ENCODE assay signal across 24 mouse cellular contexts in genomic region chr15:79790111-79790510, GRCm38 (mm10). TPM values are rescaled to one million over a fixed set of nuclear protein-coding genes. Genes with fewer than 3 reads are reported as not detected.
"Had no signal": no experiment of that assay in that cellular context is flagged by ENCODE, and none has a peak within 500 bp of the region (broad histone marks: within the 10 kb centered on the region; RNA-seq: fewer than 3 reads in every experiment).

No protein-coding gene starts in this region.

- H3K4me1 ChIP-seq: kidney, embryonic 15.5 days; limb, embryonic 13.5 days; liver, embryonic 12.5 days; liver, embryonic 15.5 days; lung, embryonic 15.5 days; neural tube, embryonic 15.5 days; stomach, embryonic 15.5 days had no signal

- ATAC-seq: liver, embryonic 12.5 days had no signal

- H3K9me3 ChIP-seq: kidney, embryonic 15.5 days; limb, embryonic 10.5 days; limb, embryonic 13.5 days; liver, embryonic 12.5 days; liver, embryonic 15.5 days; lung, embryonic 15.5 days; megakaryocyte, embryonic 14.5 days; midbrain, embryonic 10.5 days; neural tube, embryonic 12.5 days; neural tube, embryonic 15.5 days; stomach, embryonic 15.5 days had no signal

- H3K27ac ChIP-seq: kidney, embryonic 15.5 days; limb, embryonic 10.5 days; limb, embryonic 13.5 days; liver, embryonic 12.5 days; liver, embryonic 15.5 days; lung, embryonic 15.5 days; midbrain, embryonic 10.5 days; neural tube, embryonic 12.5 days; neural tube, embryonic 15.5 days; stomach, embryonic 15.5 days had no signal

- H3K27me3 ChIP-seq: lung, embryonic 15.5 days; stomach, embryonic 15.5 days had no signal

- H3K36me3 ChIP-seq: kidney, embryonic 15.5 days; limb, embryonic 10.5 days; limb, embryonic 13.5 days; liver, embryonic 12.5 days; liver, embryonic 15.5 days; lung, embryonic 15.5 days; midbrain, embryonic 10.5 days; neural tube, embryonic 12.5 days; stomach, embryonic 15.5 days had no signal

- DNase-seq: kidney, adult 8-10 months; kidney, postnatal 10 days; kidney, postnatal 36 days; liver; lung, adult 18-20 months; lung, postnatal 10 days; lung, postnatal 36 days; midbrain, embryonic 14.5 days; right cerebral cortex, adult 18-20 months; right cerebral cortex, postnatal 14 days; right cerebral cortex, postnatal 4 days; thymus, adult 2 months; thymus, postnatal 14 days had no signal

- H3K4me3 ChIP-seq: kidney, embryonic 15.5 days; limb, embryonic 10.5 days; limb, embryonic 13.5 days; liver, embryonic 12.5 days; liver, embryonic 15.5 days; lung, embryonic 15.5 days; megakaryocyte, embryonic 14.5 days; midbrain, embryonic 10.5 days; neural tube, embryonic 12.5 days; neural tube, embryonic 15.5 days; stomach, embryonic 15.5 days had no signal

RNA-seq across cellular contexts. Expression of gene Npcd, which starts 43.9 kb away (rescaled TPM):
- polyA plus RNA-seq: kidney, embryonic 15.5 days; limb, embryonic 10.5 days; liver, embryonic 12.5 days; liver, embryonic 15.5 days; midbrain, embryonic 10.5 days; midbrain, embryonic 14.5 days; stomach, embryonic 15.5 days had no signal
